Mouse (Mus musculus) forebrain, embryonic 16.5 days (tissue): ENCODE measurements around the gene Sox6. TPM values are rescaled to one million over a fixed set of nuclear protein-coding genes. Genes with fewer than 3 reads are reported as not detected.
A peak's percentile ranks its signal among the peaks of the same experiment; 100 is the strongest.

ENCODE experiments used
- ATAC-seq: fragments of 200-750 bp; cut with Nextera tagmentation; 2 replicates; pipeline ENCODE4 v1.8.0; 2017; ENCODE audit warnings: mild to moderate bottlenecking, moderate library complexity
- H3K27ac ChIP-seq: fragments of 300-500 bp; sonication (generic); 2 replicates; pipeline ENCODE4 v1.5.1; 2014; ENCODE audit warnings: low read length, control low read depth
- H3K27me3 ChIP-seq: fragments of 300-500 bp; sonication (generic); replicated peaks from 2 replicates; pipeline ENCODE4 v1.6.1; 2014; ENCODE audit warnings: low read length; ENCODE audit not compliant: control insufficient read depth, insufficient read depth
- H3K36me3 ChIP-seq: fragments of 300-500 bp; sonication (generic); 2 replicates; pipeline ENCODE4 v1.6.1; 2014; ENCODE audit not compliant: control insufficient read depth, insufficient read depth
- H3K4me1 ChIP-seq: fragments of 300-500 bp; sonication (generic); replicated peaks from 2 replicates; pipeline ENCODE4 v1.6.1; 2014; ENCODE audit warnings: low read length; ENCODE audit not compliant: control insufficient read depth, insufficient read depth
- H3K4me2 ChIP-seq: fragments of 300-500 bp; sonication (generic); 2 replicates; pipeline ENCODE4 v1.6.1; 2014; ENCODE audit warnings: mild to moderate bottlenecking, low read length, control low read depth
- H3K4me3 ChIP-seq: fragments of 300-500 bp; sonication (generic); replicated peaks from 2 replicates; pipeline ENCODE4 v1.5.1; 2014; ENCODE audit warnings: mild to moderate bottlenecking, low read length, control low read depth
- H3K9ac ChIP-seq: fragments of 300-500 bp; sonication (generic); replicated peaks from 2 replicates; pipeline ENCODE4 v1.6.1; 2014; ENCODE audit warnings: low read depth, low read length, control low read depth
- H3K9me3 ChIP-seq: fragments of 300-500 bp; sonication (generic); 2 replicates; pipeline ENCODE4 v1.6.1; 2016; ENCODE audit warnings: low read length; ENCODE audit not compliant: control insufficient read depth
- WGBS: fragments of 180-500 bp; shearing (Covaris S2); extraction: QIAGEN DNeasy Blood & Tissue Kit; methylation state at CpG from one replicate; pipeline ENCODE4 v1.1.7; 2014; 5-methylcytosine and 5-hydroxymethylcytosine counted together
- polyA plus RNA-seq: library from polyadenylated mRNA; unstranded; fragments of >200 nt; fragmentation: Nextera tagmentation; extraction: Ambion mirVana; gene quantifications from 2 replicates; pipeline ENCODE4 v1.2.1, GENCODE M21; 2015

Gene Sox6
- polyA plus RNA-seq, 1 experiment from 2014 or later = 96.5 TPM

DNA sequence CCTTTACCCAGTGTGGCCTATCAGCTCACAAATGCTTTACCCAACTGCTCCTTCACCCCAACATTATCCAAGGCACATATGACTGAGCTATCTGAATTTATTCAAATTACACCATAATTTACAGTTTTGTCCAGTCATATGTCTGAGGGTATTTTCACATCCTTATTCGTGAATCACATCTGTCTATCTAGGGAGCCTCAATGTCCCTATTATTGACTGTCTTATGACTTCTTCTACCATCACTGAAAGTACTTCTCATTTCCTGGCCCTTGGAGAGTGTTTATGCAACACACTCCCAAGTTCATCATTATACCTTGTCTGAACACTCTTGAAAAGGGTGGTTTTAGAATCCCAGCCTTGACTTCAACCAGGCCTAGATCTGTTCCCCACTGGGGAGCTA is 128.3 kb downstream of the Sox6 start:
- Histone ChIP-seq H3K9me3 (no peaks in the 10 kb centered on the region), H3K4me2 (no peak overlapping the region), H3K4me3 (no peak overlapping the region), H3K4me1 (no peaks in the 10 kb centered on the region; the same call in 1 of the 2 replicates), H3K9ac (no peak overlapping the region), H3K27me3 (no peaks in the 10 kb centered on the region), H3K27ac (no peak overlapping the region), H3K36me3 (no peaks in the 10 kb centered on the region)
- no peak for ATAC-seq
- WGBS = 95% methylated on average over 1 of the region's 1 CpGs

DNA sequence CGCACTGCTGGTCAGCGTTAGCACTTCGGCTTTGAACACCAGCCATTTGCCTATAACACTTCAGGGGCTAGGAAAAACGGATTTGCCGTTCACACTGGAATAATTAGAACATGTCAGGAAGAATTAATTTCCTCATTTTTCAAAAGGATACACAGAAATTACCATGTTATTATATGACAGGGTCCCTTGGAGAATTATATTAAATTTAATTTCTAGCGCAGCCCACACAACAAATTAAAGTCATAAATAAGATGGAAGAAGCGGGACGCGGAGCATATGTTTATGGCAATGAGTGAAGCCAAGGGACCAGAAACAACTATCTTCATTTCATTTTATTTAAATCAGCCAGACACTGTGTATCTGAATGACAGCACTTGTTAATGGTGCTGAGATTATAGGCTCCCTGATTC is 133.8 kb downstream of the Sox6 start:
- no peaks in the 10 kb centered on the region for H3K36me3 ChIP-seq
- H3K27ac ChIP-seq = no peak overlapping the region
- peaks cover 12% of the 10 kb centered on the region for H3K4me1 ChIP-seq
- H3K9me3 ChIP-seq = no peaks in the 10 kb centered on the region
- 29% methylated on average over 9 of the region's 9 CpGs for WGBS
- H3K4me2 ChIP-seq = peak overlapping the region; percentile 38
- H3K9ac ChIP-seq = no peak overlapping the region
- no peaks in the 10 kb centered on the region for H3K27me3 ChIP-seq
- H3K4me3 ChIP-seq = no peak overlapping the region
- peak; percentile 68 for ATAC-seq

DNA sequence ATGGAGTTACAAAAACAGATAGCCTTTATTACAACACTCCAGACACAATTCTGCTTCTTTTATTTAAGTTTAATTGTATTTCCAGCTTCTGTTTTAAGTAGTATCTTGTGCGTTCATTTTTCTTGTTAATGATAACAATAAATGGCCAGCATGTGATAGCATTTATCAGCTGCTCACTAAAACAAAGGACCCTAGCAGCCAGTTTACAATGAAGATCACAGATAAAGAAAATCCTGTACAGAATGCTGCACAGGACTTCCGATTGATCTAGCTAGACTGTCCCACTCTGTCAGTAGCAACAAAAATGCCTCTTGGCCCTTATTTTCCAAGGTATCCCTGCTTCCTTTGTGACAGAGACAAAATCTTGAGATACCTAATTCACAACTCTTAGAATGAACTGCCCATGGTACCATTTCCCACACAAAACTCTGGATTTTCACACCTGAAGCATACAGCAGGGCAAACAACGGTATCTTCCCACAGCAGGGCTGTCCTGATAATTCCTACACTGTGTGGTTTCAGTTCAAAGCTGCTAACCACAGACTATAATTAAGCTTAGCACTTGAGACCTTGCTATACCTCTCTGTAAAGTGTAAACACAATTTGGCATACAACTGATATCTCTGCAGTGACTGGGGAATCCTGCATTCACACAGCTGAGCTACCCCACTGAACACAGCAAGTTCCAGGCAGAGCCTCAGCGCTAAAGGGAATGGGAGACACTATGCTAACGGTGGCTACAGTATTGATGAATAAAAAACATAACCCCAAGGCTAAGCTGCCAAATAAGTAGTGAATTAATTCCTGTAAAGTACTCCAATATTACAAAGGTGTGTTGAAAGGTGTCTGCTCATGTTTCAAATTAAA is 134.4 kb downstream of the Sox6 start:
- Histone ChIP-seq H3K4me1 (peaks cover 12% of the 10 kb centered on the region), H3K9ac (no peak overlapping the region), H3K27me3 (no peaks in the 10 kb centered on the region), H3K36me3 (no peaks in the 10 kb centered on the region), H3K4me2 (peak overlapping the region; percentile 38), H3K4me3 (no peak overlapping the region), H3K27ac (no peak overlapping the region), H3K9me3 (no peaks in the 10 kb centered on the region)
- peak; percentile 78 for ATAC-seq
- 25% methylated on average over 5 of the region's 5 CpGs for WGBS

DNA sequence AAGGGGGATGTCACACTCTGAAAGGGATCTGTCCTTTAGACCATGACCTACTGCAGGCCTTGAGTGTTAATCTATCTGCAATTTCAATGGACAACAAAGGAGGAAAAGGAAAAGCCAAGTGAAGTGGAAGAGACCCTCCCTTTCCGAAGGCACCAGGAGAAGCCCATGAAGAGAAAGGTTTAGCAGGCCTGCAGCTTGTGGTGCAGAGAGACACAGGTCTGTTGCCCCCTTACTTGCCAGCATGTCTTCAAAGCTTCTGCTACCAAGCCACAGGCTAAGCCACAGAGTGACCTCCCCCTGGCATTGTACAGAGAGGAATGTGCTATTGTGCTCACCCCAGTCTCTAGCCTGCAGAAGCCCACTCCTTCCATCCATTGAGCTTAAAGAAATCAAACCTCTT is 135.2 kb downstream of the Sox6 start:
- ATAC-seq = no peak
- H3K4me1 ChIP-seq = peaks cover 12% of the 10 kb centered on the region
- H3K9me3 ChIP-seq = no peaks in the 10 kb centered on the region
- no peak overlapping the region for H3K4me2 ChIP-seq
- H3K27ac ChIP-seq = no peak overlapping the region
- WGBS = 6% methylated on average over 1 of the region's 1 CpGs
- no peak overlapping the region for H3K9ac ChIP-seq
- no peaks in the 10 kb centered on the region for H3K27me3 ChIP-seq
- no peak overlapping the region for H3K4me3 ChIP-seq
- H3K36me3 ChIP-seq = no peaks in the 10 kb centered on the region

DNA sequence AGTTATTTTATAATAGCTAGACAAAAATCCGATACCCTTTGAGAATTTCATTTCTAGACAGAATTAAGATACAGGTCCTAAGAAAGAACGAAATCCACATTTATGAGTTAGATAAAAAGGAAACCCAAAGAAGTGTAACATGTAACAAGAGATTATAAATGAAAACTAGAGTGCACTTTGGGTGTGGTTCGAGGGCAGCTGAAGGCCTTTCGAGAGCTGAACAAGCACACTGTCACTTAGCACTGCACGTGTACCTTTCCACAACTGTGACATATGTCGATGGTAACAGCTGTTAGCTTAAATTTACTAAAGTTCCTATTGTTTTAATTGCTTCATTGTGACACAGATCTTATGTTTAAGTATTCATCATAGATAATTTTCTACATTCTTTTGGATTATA is 142.8 kb downstream of the Sox6 start:
- no peaks in the 10 kb centered on the region for H3K9me3 ChIP-seq
- no peak overlapping the region for H3K4me2 ChIP-seq
- no peaks in the 10 kb centered on the region for H3K27me3 ChIP-seq
- ATAC-seq = no peak
- no peak overlapping the region for H3K4me3 ChIP-seq
- 80% methylated on average over 6 of the region's 6 CpGs for WGBS
- no peaks in the 10 kb centered on the region for H3K4me1 ChIP-seq
- no peak overlapping the region for H3K9ac ChIP-seq
- no peak overlapping the region for H3K27ac ChIP-seq
- H3K36me3 ChIP-seq = no peaks in the 10 kb centered on the region

DNA sequence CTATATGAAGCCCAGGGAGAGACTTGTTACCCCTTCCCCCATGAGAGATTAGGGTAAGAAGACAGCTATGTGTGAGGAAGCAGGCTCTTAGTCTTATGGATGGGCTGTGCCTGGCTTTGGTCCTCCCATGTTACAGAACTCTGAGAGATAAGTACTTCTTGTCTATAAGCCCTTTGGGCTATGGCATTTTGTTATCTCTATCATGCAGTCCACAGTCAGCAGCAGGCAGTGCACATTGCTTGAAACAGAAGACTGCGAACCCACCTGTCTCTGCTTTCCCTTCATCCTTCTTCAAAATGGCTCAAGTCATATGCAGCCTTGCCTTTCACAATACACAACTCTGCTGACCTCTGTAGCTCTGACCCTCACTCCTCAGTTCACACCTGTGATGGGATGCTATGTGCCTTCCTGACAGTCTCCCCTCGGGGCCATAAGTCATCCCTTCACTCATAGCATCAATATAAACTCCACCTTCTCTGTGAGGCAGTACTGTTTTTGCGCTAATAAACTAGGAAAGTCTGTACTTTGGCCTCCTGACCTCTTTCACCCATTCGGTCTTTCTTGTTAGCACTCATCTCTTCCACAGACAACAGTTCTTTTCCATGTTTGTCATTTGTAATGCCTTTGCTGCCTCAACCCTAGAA is 143.4 kb downstream of the Sox6 start:
- no peak overlapping the region for H3K27ac ChIP-seq
- no peaks in the 10 kb centered on the region for H3K27me3 ChIP-seq
- no peak overlapping the region for H3K4me3 ChIP-seq
- H3K36me3 ChIP-seq = no peaks in the 10 kb centered on the region
- no peaks in the 10 kb centered on the region for H3K9me3 ChIP-seq
- ATAC-seq = no peak
- WGBS = 86% methylated on average over 4 of the region's 4 CpGs
- H3K9ac ChIP-seq = no peak overlapping the region
- no peak overlapping the region for H3K4me2 ChIP-seq
- H3K4me1 ChIP-seq = no peaks in the 10 kb centered on the region

DNA sequence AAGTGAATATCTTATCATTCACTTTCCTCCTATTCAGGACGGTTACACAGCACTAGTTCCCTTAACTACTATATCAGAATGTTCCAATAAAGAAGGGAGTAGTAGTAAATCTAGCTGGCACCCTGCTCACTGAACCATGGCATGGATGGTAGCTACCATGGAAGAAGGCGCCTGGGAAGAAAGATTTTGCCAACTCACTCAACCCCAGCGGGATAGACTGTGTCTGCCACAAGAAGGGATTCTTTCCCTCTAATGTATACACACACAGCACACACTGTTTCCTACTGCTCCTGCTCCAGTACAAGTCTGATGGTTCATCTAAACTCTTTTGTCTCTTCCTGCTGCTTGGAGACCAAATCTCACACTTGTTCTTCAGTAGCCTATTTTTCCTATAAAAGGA is 147.1 kb downstream of the Sox6 start:
- WGBS = 93% methylated on average over 3 of the region's 3 CpGs
- ATAC-seq = no peak
- Histone ChIP-seq H3K36me3 (no peaks in the 10 kb centered on the region), H3K4me2 (no peak overlapping the region), H3K9ac (no peak overlapping the region), H3K4me3 (no peak overlapping the region), H3K4me1 (peaks cover 3% of the 10 kb centered on the region; the same call in 1 of the 2 replicates), H3K27me3 (no peaks in the 10 kb centered on the region), H3K9me3 (no peaks in the 10 kb centered on the region), H3K27ac (no peak overlapping the region)

DNA sequence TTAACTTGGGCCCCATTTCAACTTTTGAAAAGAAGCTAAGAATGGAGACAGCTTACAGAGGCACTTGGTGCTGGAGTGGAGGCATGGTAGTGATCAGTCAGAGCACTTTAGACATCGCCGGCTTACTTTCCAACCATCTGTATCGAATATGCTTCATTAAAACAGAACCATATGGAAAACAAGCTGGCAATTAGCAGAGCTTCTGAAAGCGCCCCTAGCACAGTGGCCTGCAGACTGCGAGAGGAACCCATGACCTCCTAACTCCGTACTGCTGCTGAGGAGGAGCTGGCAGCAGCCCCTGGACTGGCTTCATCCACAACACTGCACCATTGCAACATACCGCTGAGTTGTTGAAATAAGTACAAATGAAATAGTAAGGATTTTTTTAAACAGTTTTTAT is 148.7 kb downstream of the Sox6 start:
- Histone ChIP-seq H3K4me2 (no peak overlapping the region), H3K4me1 (peaks cover 3% of the 10 kb centered on the region; the same call in 1 of the 2 replicates), H3K27ac (no peak overlapping the region; the same call in 1 of the 2 replicates), H3K36me3 (no peaks in the 10 kb centered on the region), H3K9me3 (no peaks in the 10 kb centered on the region), H3K4me3 (no peak overlapping the region), H3K9ac (no peak overlapping the region), H3K27me3 (no peaks in the 10 kb centered on the region)
- WGBS = 43% methylated on average over 7 of the region's 7 CpGs
- peak; percentile 72; the same call in 1 of the 2 replicates for ATAC-seq

DNA sequence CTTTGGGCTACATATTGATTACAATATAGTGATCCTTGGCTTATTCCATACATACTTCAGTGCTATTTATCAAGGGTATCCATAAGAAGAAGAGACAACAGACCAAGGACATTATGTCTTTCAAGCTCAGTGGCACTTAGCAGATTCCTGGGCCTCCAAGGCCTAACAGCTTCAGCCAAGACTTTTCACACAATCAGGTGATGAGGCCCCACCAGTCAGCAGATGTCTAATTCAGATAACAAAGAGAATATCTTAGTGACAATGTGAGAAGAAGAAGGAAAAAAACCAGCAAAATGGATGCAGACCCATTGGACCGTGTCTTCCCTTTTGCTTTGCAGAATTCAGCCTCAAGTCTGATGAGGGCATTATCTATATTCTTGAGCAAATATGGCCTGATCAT is 150.0 kb downstream of the Sox6 start:
- H3K4me2 ChIP-seq = no peak overlapping the region
- no peaks in the 10 kb centered on the region for H3K36me3 ChIP-seq
- H3K9me3 ChIP-seq = no peaks in the 10 kb centered on the region
- no peak overlapping the region for H3K27ac ChIP-seq
- no peaks in the 10 kb centered on the region for H3K27me3 ChIP-seq
- no peak for ATAC-seq
- H3K4me3 ChIP-seq = no peak overlapping the region
- 91% methylated on average over 1 of the region's 1 CpGs for WGBS
- peaks cover 3% of the 10 kb centered on the region; the same call in 1 of the 2 replicates for H3K4me1 ChIP-seq
- H3K9ac ChIP-seq = no peak overlapping the region
